Mouse (Mus musculus) liver, postnatal 0 days (tissue): ENCODE measurements at regions not wholly inside any gene's neighbourhood (a gene's known extent, or its start where the extent isn't known, plus 50 kb on each side); places are given as distances from the start of the nearest gene placed in this dataset.

ENCODE experiments used
- CTCF ChIP-seq: sonication (generic); IDR thresholded peaks from 2 replicates; pipeline ENCODE4 v1.5.1; 2016; ENCODE audit warnings: antibody characterized with exemption, low read depth
- EP300 ChIP-seq: IDR thresholded peaks from 2 replicates; pipeline ENCODE4 v1.6.1; 2016; ENCODE audit warnings: antibody characterized with exemption, low read depth, mild to moderate bottlenecking

DNA sequence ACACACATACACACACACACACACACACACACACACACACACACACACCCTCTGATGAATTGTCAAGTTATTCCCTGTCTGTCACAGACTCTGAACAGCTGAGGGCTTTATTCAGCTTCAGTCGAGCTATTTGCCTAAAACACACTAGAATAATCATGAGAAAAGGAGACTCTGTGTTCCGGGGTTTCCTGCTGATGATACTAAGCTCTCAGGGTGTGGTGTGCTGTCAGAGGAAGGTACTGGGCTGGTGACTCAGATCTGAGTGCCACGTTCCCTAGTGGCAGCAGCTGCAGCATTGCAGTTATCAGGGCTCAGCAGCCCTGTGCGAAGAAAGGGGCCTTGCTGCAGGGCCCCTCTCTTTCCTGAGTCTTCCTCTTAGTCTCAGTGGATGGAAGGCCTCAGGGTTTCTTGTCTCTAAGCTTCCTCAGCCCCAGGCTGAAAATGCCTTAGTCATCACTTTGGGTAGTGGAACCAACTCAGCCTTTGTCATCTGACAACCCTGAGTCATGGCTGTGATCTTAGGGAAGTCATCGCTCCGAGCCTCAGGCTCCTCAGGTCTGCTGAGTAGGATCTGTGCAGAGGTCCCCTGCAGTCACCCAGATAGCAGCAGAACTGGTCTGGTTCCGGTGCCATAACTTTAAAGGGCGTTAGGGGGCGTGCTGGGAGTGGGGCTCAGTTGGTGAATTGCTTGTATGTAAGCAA, 106.8 kb upstream of the Lrfn2 start:
- TF ChIP-seq CTCF (no peak), EP300 (no peak)
